Mouse (Mus musculus): ENCODE results near the gene Rapgef2.
A peak's percentile ranks its signal among the peaks of the same experiment; 100 is the strongest.

The Rapgef2 gene

GRCm38 (mm10) chr3:79286376-79287107 is at the start of gene Rapgef2:
Gene Rapgef2 (minus strand): TSS chr3:79286517.
- DNase-seq (ENCODE audit: low spot score): peak; percentile 25

GRCm38 (mm10) chr3:79333643-79334200 is 47.4 kb upstream of the Rapgef2 start:
- DNase-seq (ENCODE audit: low spot score): peak; percentile 8

DNA sequence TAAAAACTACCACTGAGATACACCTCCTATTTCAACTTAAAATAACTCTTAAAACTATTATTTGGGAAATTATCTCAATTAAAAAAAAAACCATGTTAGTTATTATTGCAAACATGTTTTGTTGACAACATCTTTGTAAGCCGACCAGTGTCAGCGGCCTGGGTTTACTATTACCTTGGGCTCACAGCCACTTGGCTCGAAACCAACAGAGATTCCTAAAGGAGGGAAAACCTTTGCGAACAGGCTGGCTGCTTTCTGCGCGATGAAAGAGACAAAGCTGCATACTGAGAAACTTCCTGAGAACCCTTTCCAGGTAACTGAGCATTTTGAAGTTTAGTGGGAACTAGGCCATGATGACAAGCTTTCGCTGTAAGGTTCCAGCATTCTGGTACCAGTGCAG is 46.7 kb upstream of the Rapgef2 start:
- no peak for DNase-seq (ENCODE audit: low spot score)

DNA sequence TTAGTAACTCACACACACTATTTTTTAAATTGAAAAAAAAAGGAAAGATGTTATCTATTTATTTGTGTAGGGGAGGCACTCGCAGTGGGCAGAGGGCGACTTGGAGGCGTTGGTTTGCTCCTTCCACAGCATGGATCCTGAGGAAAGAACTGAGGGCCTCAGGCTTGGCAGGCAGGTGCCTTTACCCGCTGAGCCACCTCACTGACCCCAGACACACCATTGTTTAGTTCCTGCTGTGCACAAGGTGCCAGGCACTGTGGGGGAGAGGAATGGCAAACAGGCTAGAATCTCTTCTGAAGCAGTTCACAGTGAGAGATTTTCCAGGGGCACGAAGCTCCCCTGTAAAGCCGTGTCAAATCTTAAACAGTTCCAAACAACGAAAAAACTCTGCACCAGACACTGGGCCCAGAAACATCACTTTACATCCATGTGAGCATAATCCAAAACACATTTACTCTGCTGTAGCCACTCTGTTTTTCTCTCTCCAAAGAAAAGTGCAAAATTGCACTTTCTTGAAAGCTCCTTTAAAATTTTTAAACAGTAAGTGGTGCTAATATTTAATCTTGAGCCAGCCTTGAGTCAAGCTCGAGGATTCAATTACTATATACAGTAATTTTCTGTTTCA is 43.5 kb upstream of the Rapgef2 start:
- no peak for DNase-seq (ENCODE audit: low spot score)

GRCm38 (mm10) chr3:79324697-79325526 is 38.6 kb upstream of the Rapgef2 start:
- DNase-seq (ENCODE audit: low spot score): no peak

DNA sequence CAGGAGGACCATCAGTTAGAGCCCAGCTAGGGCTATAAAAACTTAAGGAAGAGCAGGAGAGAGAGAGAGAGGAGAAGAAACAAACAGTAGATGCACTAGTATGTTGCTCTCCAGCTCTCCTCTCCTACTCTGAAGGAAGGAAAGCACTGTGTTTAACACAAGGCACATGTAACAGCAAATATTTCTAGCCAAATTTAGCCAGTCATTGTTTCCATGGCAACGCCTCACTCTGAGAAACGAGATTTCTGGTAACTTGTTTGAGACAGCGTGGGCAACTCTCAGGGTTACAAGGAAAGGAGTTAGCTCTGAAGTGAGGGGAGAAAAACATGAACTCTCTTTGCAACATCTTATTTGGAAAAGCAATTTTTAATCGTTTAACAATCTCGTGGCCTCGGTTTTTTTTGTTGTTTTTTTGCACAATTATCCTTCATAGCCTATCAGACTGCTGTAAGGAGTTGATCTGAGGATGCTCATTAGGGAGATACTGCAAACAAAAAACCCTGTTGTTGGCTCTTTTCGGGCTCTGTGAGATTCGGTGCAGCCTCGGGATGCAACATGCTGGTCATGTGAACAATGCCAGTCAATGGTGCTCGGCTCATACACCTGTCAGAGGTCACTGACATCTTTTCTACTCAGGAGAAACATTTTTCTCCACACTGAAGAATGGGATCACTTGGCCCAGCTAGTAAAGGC is 27.8 kb upstream of the Rapgef2 start:
- no peak for DNase-seq (ENCODE audit: low spot score)

GRCm38 (mm10) chr3:79311895-79312294 is 25.6 kb upstream of the Rapgef2 start:
- no peak for DNase-seq (ENCODE audit: low spot score)

- no peak for DNase-seq (ENCODE audit: low spot score)
Measured at GRCm38 (mm10) chr3:79310184-79310583, 23.9 kb upstream of the Rapgef2 start.

GRCm38 (mm10) chr3:79308605-79309004 is 22.3 kb upstream of the Rapgef2 start:
- DNase-seq (ENCODE audit: low spot score): no peak

DNA sequence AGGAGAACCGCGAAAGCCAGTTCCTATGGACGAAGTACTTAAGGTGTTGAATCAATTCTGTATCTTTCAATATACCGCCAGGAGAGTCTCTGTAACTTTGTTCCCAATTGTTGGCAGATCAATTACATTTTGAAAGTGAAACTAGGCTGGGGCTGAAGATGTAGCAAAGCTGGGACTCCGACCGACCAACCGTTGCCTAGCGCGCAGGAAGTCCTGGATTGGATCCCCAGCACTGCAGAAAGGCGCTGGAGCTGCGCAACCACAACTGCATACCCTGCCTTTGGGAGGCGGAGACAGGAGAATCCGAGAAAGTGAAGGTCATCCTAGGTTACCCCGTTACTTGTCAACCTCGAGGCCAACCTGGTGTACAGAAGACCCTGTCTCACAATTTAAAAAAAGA is 13.1 kb upstream of the Rapgef2 start:
- DNase-seq (ENCODE audit: low spot score): no peak

DNA sequence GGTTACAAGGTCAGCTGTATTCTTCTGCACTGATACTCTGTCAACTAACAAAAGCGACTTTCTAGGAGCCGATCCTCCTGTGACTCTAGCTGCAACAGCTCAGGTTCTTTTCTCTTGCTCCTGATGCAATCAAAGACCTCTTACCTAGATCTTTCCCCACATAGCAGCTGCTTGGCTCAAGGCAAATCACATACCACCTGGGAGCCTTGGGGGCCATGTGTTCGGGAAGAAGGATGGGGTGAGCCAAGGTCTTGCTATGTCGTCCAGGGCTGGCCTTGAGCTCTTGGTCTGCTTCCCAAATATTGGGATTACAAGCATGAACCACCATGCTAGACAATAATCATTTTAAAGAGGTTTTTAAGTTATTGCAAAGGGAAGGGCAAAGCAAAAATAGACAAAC is 11.0 kb upstream of the Rapgef2 start:
- DNase-seq (ENCODE audit: low spot score): no peak

DNA sequence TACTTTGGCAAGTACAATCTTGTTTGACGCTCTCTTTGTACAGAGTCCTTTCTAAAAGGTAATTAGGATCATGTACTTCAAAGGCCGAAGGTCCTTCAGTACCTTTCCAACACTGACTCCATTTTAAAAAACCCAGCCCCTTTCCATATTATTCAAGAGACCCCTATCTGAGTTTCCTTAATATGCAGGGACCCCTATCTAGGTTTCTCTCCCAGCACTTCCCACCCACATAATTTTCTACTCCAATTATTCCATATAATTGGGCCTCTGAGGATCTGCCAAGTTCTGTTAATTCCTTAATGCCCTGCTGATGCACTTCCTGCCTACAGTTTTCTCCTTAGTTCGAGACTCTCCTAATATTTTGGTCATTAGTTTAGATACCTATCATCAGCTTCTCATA is 10.3 kb upstream of the Rapgef2 start:
- DNase-seq (ENCODE audit: low spot score): no peak

- DNase-seq (ENCODE audit: low spot score): no peak
Measured at GRCm38 (mm10) chr3:79296049-79296448, 9.7 kb upstream of the Rapgef2 start.

- DNase-seq (ENCODE audit: low spot score): no peak
Measured at GRCm38 (mm10) chr3:79294701-79295100, 8.4 kb upstream of the Rapgef2 start.

DNA sequence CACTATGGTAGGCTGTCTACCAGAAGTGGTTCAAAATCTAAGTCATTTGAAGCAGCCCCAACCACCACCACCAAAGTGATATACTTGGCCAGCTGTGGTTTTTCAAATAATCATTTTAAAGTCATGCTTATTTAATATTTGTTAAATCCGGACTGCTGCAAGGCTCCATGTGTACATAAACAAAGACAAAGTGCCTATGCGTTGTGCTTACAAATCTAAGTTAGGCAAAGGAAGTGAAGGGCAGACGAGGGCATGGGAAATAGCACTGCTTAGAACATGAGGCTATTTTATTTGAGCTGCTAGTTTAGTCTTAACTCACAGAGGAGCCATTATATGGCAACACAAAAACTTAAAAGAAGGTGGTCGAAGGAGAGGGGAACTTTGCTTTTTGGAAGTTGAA is 6.7 kb upstream of the Rapgef2 start:
- no peak for DNase-seq (ENCODE audit: low spot score)

DNA sequence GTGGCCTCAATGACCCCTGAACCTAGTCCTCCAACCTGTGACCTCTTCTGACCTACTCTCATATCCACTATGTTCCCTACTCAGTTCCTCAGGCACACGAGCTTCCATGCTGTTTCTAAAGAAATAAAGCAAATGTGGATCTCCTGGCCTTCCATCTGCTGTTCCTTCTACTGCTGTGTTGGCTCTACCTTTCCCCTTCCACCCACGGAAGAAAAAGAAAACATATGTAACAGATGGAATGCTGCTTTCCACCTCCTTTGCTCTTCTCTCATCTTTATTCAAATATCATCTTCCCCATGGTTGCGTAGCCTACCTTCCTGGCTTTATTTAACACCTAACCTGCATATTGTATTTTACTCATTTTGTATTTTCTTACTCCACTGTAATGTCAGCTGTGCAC is 2.7 kb upstream of the Rapgef2 start:
- no peak for DNase-seq (ENCODE audit: low spot score)

- peak; percentile 9 for DNase-seq (ENCODE audit: low spot score)
Measured at GRCm38 (mm10) chr3:79287699-79288458, 1.6 kb upstream of the Rapgef2 start.

GRCm38 (mm10) chr3:79287108-79287576 is 825 bp upstream of the Rapgef2 start:
- peak; percentile 76 for DNase-seq (ENCODE audit: low spot score)

- no peak for DNase-seq (ENCODE audit: low spot score)
Measured at GRCm38 (mm10) chr3:79286031-79286375, 314 bp downstream of the Rapgef2 start.

- DNase-seq (ENCODE audit: low spot score): no peak
Measured at GRCm38 (mm10) chr3:79285097-79285675, 1.1 kb downstream of the Rapgef2 start.

DNA sequence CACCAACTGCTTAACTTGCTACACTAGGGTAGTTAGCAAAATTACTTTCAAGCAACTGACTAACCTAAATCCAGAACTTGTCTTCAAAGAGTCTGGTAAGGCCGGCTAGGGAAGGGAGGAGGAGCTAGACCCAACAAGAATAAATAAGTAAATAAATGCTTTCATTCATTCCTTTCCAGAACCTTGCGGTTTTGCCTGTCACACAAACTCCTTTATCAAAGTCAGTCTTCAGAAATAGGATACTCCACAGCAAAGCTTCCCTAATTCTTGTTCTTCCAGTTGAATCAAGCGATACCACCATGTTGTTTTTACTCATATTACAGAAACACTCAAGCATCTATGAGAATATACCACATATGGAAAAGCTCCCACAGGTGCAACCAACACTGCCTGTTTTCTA is 2.3 kb downstream of the Rapgef2 start:
- no peak for DNase-seq (ENCODE audit: low spot score)

Data from c-Kit-positive CD71-positive TER-119-positive erythroid progenitor cells, embryonic 14.5 days (primary cell).